Mouse (Mus musculus) testis, adult 2 months (tissue): ENCODE measurements around the gene Dmrtb1. TPM values are rescaled to one million over a fixed set of nuclear protein-coding genes. Genes with fewer than 3 reads are reported as not detected.

Experiments used
- H3K27ac ChIP-seq: fragments of 200-500 bp; 2 replicates; pipeline ENCODE4 v1.5.1; 2012; ENCODE audit warnings: low read depth, low read length; ENCODE audit not compliant: control insufficient read depth, insufficient read depth
- H3K27me3 ChIP-seq: fragments of 200-500 bp; 2 replicates; pipeline ENCODE4 v1.6.1; 2012; ENCODE audit warnings: mild to moderate bottlenecking, low read length, moderate library complexity; ENCODE audit not compliant: control insufficient read depth, insufficient read depth
- H3K36me3 ChIP-seq: fragments of 200-500 bp; 2 replicates; pipeline ENCODE4 v1.6.1; 2012; ENCODE audit warnings: mild to moderate bottlenecking, low read length; ENCODE audit not compliant: control insufficient read depth, insufficient read depth
- H3K4me1 ChIP-seq: fragments of 200-500 bp; 2 replicates; pipeline ENCODE4 v1.6.1; 2012; ENCODE audit warnings: low read length; ENCODE audit not compliant: control insufficient read depth, insufficient read depth
- H3K4me3 ChIP-seq: fragments of 200-500 bp; 2 replicates; pipeline ENCODE4 v1.5.1; 2012; ENCODE audit warnings: low read depth, mild to moderate bottlenecking, low read length, moderate library complexity, mixed read lengths; ENCODE audit not compliant: control insufficient read depth
- CTCF ChIP-seq: fragments of 200-500 bp; IDR thresholded peaks from 2 replicates; pipeline ENCODE4 v1.5.1; 2012; ENCODE audit warnings: low read depth, mild to moderate bottlenecking, inconsistent platforms, low read length, moderate library complexity; ENCODE audit not compliant: control insufficient read depth, insufficient read depth, insufficient replicate concordance
- POLR2A ChIP-seq: fragments of 200-500 bp; IDR thresholded peaks from 2 replicates; pipeline ENCODE4 v1.6.1; 2012; ENCODE audit warnings: low read depth, mild to moderate bottlenecking, inconsistent platforms, low read length, moderate library complexity; ENCODE audit not compliant: control insufficient read depth
- polyA plus RNA-seq: library from polyadenylated mRNA; depleted of rRNA; stranded (reverse); fragments of >200 nt; gene quantifications from 2 replicates; pipeline ENCODE4 v1.2.3, GENCODE M21; 2012; rRNA removed

Gene Dmrtb1
- polyA plus RNA-seq, 1 experiment, result 921 TPM

- no peak overlapping the region for H3K27ac ChIP-seq
- H3K36me3 ChIP-seq, result no peaks in the 10 kb centered on the region
- no peak for TF ChIP-seq POLR2A
- TF ChIP-seq CTCF, result no peak
- H3K4me1 ChIP-seq, result no peaks in the 10 kb centered on the region
- H3K4me3 ChIP-seq, result no peak overlapping the region
- no peaks in the 10 kb centered on the region for H3K27me3 ChIP-seq
Observed at GRCm38 (mm10) chr4:107636099-107636498, 47.9 kb downstream of the Dmrtb1 start.

DNA sequence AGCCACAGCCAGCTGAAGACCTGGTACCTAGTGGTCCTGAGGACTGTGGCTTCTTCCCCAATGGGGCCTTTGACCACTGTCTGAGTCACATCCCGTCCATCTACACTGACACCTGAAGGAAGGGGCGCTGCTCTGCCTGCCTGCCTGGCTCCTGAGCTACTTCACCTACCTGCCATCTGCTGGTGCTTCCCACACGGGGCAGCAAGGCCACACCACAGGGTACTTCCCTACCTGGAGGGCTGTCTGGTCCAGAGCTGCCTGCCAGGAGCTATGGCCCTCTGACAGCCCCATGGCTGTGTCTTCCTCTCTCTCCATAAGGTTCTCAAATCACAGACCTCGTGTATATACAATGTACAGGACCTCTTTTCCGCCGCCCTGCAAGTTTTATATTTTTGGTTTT is 49.4 kb downstream of the Dmrtb1 start:
- H3K4me3 ChIP-seq, result no peak overlapping the region
- H3K27ac ChIP-seq, result no peak overlapping the region
- no peak for TF ChIP-seq POLR2A
- no peak for TF ChIP-seq CTCF
- no peaks in the 10 kb centered on the region for H3K27me3 ChIP-seq
- H3K36me3 ChIP-seq, result no peaks in the 10 kb centered on the region
- no peaks in the 10 kb centered on the region for H3K4me1 ChIP-seq

DNA sequence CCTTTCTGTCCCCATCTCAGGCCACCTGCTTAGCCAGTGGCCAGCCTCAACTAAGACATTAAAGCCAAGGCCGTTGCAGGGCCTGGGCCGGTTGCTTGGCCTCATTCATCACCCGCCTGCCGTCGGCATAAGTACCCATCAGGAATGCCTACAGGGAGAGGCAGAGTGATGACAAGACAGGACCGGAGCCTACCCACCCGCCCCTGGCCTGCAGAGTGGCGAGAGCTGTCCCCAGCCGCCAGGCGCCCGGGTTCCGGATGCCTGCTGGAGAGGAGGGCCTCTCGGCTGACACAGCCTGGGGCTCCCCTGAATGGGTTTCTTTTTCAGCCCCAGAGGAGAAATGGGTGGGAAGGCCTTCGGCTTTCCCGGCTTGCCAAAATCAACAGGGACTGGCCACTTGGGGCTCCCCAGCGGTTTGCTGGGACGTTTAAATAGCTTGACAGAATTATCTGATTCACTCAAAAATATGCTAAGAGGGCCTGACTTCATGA is 55.1 kb downstream of the Dmrtb1 start:
- Histone ChIP-seq H3K4me3 (no peak overlapping the region), H3K4me1 (no peaks in the 10 kb centered on the region), H3K27ac (no peak overlapping the region), H3K36me3 (no peaks in the 10 kb centered on the region), H3K27me3 (no peaks in the 10 kb centered on the region)
- TF ChIP-seq CTCF (no peak), POLR2A (no peak)

DNA sequence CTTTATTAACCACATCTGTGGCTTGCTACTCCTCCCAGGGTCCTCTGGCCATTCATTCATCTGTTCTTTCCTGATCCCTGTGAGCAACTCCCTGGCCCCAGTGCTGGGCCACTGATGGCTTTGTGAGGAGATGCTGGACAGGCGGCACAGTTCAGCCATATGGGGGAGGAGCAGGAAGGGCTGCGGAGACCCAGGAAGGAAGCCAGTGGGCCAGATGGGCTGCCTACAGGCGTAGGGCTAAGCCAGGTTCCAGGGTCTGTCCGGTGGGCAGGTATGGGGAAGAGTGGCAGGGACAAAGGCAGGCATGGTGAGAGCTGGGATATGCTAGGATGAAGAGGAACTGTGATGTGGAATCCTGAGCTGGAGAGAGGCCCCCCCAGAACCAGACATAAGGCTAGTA is 55.8 kb downstream of the Dmrtb1 start:
- H3K36me3 ChIP-seq, result no peaks in the 10 kb centered on the region
- TF ChIP-seq POLR2A, result no peak
- no peak for TF ChIP-seq CTCF
- no peak overlapping the region for H3K4me3 ChIP-seq
- H3K27me3 ChIP-seq, result no peaks in the 10 kb centered on the region
- H3K27ac ChIP-seq, result no peak overlapping the region
- H3K4me1 ChIP-seq, result no peaks in the 10 kb centered on the region

Other genes with a start within 250 kb of the Dmrtb1 start
- 2.6 and 2.8 TPM in 2 replicates for gene Glis1, start 249.6 kb downstream of the Dmrtb1 start, polyA plus RNA-seq
- 87.5 and 89.2 TPM in 2 replicates for gene Lrp8, start 118.0 kb upstream of the Dmrtb1 start, polyA plus RNA-seq
- 27.1 and 28.4 TPM in 2 replicates for gene Magoh, start 195.5 kb upstream of the Dmrtb1 start, polyA plus RNA-seq
- 63.4 and 77.6 TPM in 2 replicates for gene 0610037L13Rik, start 205.6 kb upstream of the Dmrtb1 start, polyA plus RNA-seq
- gene Cpt2, start 239.4 kb upstream of the Dmrtb1 start, polyA plus RNA-seq, result 44.1 and 52.1 TPM in 2 replicates